Mouse (Mus musculus): Measurements from ENCODE around the gene Dnah17.

GRCm38 (mm10) chr11:118000565-118001215 lies 129.7 kb downstream of the Dnah17 start:
- TF ChIP-seq CTCF (IDR thresholded peaks at IDR 0.05; ENCODE audit: extremely low read depth, insufficient read depth, insufficient read length, insufficient replicate concordance): no peak
- no peak for TF ChIP-seq POLR2A (IDR thresholded peaks at IDR 0.05; ENCODE audit: low read depth, low read length)
